Mouse (Mus musculus): ENCODE data around the gene Myo9b. TPM values are rescaled to one million over a fixed set of nuclear protein-coding genes. Genes with fewer than 3 reads are reported as not detected.

Myo9b gene
- polyA plus RNA-seq, 1 experiment from 2014 or later: 11.6 TPM

DNA sequence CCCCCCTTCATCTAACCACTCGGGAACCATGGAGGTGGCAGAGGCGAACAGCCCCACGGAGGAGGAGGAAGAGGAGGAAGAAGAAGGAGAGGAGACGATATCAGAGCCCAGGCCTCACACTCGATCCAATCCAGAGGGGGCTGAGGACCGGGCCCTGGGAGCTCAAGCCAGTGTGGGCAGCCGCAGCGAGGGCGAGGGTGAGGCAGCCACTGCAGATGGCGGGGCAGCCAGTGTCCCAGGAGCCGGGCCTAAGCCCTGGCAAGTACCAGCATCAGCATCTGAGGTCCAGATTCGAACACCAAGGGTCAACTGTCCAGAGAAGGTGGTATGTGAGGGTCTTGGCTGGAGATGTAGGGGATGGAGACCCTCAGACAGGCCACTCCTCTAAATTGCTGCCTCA lies 125.2 kb downstream of the Myo9b start:
- ATAC-seq: no peak
- H3K9ac ChIP-seq (ENCODE audit: low read depth, low read length): peak overlapping the region; percentile 73

DNA sequence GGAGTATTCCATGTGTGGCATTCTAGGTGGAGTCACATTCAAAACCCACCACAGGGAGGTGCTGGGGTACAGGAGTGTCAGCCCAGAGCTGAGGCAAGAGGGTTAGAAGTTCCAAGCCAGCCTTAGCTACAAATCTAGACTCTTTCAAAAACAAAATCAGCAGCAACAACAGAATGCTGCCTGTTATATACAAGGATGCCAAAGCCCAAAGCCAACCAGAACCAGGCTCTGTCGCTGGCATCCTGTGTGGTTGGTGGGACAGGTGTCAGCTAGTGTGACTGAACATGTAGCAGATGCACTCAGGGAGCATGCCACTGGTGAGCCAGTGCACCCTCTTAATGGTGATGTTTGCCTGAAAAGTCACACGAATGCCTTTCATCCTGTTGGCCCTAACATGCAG lies 128.3 kb downstream of the Myo9b start:
- H3K4me2 ChIP-seq (ENCODE audit: low read depth, low read length): no peak overlapping the region
- no peak overlapping the region for H3K27ac ChIP-seq (ENCODE audit: low read length)
- ATAC-seq: no peak
- peaks cover 10% of the 10 kb centered on the region for H3K36me3 ChIP-seq (ENCODE audit: control insufficient read depth, insufficient read depth, low read length)
- H3K4me3 ChIP-seq (ENCODE audit: low read length): no peak overlapping the region
- peaks cover 18% of the 10 kb centered on the region for H3K4me1 ChIP-seq (ENCODE audit: control insufficient read depth, insufficient read depth, low read length)
- no peaks in the 10 kb centered on the region for H3K27me3 ChIP-seq (replicated peaks; ENCODE audit: control insufficient read depth, insufficient read depth, low read length)
- H3K9me3 ChIP-seq (ENCODE audit: control insufficient read depth, low read length): no peaks in the 10 kb centered on the region
- 95% methylated on average over 2 of the region's 2 CpGs for WGBS
- H3K9ac ChIP-seq (ENCODE audit: low read depth, low read length): no peak overlapping the region

More for the DNA sequence above, 125.2 kb downstream of the Myo9b start:
- Histone ChIP-seq H3K27me3 (replicated peaks; ENCODE audit: control insufficient read depth, insufficient read depth, low read length) (no peaks in the 10 kb centered on the region), H3K4me2 (ENCODE audit: low read depth, low read length) (peak overlapping the region; percentile 65), H3K4me3 (ENCODE audit: low read length) (peak overlapping the region; percentile 65), H3K27ac (ENCODE audit: low read length) (no peak overlapping the region), H3K4me1 (ENCODE audit: control insufficient read depth, insufficient read depth, low read length) (peaks cover 7% of the 10 kb centered on the region), H3K36me3 (ENCODE audit: control insufficient read depth, insufficient read depth, low read length) (peaks cover 10% of the 10 kb centered on the region), H3K9me3 (ENCODE audit: control insufficient read depth, low read length) (no peaks in the 10 kb centered on the region)
- WGBS: 81% methylated on average over 12 of the region's 12 CpGs

DNA sequence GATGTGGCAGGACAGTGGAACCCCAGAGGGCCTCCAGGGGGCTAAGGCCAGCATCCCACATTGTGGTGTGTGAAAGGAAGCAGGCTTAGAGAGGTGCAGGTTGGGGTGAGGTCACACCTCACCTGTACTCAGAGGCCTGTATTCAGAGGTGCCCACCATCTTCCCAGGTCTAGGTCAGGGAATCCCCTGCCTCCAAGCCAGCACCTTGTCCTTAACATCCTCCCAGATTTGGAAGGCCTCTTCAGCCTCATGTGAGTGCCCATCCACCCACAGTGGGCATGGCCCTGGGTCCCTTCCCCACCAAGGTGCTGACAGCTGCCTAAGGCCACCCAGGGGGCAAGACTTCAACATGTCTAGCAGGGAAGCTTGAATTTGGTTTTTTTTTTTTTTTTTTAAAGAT lies 128.9 kb downstream of the Myo9b start:
- no peaks in the 10 kb centered on the region for H3K27me3 ChIP-seq (replicated peaks; ENCODE audit: control insufficient read depth, insufficient read depth, low read length)
- no peak overlapping the region for H3K4me3 ChIP-seq (ENCODE audit: low read length)
- no peak for ATAC-seq
- H3K4me2 ChIP-seq (ENCODE audit: low read depth, low read length): no peak overlapping the region
- H3K4me1 ChIP-seq (ENCODE audit: control insufficient read depth, insufficient read depth, low read length): peaks cover 19% of the 10 kb centered on the region
- H3K9me3 ChIP-seq (ENCODE audit: control insufficient read depth, low read length): no peaks in the 10 kb centered on the region
- H3K9ac ChIP-seq (ENCODE audit: low read depth, low read length): no peak overlapping the region
- H3K36me3 ChIP-seq (ENCODE audit: control insufficient read depth, insufficient read depth, low read length): peaks cover 10% of the 10 kb centered on the region
- H3K27ac ChIP-seq (ENCODE audit: low read length): no peak overlapping the region

DNA sequence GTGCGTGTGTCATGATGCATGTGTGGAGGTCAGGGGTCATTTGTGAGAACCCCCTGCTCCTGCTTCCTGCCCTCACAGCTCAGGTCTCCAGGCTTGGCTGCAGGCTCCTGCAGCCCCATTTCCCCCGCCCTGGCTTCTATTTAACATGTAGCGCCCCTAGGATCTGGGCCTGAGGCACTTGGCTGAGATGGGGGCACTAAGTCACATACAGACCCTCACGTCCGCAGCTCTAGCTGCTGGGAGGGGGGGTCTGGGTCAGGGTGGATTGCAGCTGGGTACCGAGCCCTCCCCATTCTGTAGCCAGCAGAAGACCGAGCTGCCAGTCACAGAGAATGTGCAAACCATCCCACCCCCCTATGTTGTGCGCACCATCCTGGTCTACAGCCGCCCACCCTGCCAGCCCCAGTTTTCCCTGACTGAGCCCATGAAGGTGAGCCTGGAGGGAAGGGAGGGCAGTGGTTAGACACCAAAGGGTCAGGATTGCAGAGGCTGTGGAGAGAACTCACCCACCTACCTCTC lies 130.0 kb downstream of the Myo9b start:
- Histone ChIP-seq H3K9me3 (ENCODE audit: control insufficient read depth, low read length) (no peaks in the 10 kb centered on the region), H3K4me3 (ENCODE audit: low read length) (no peak overlapping the region), H3K4me1 (ENCODE audit: control insufficient read depth, insufficient read depth, low read length) (peaks cover 26% of the 10 kb centered on the region), H3K27me3 (replicated peaks; ENCODE audit: control insufficient read depth, insufficient read depth, low read length) (no peaks in the 10 kb centered on the region), H3K9ac (ENCODE audit: low read depth, low read length) (no peak overlapping the region), H3K4me2 (ENCODE audit: low read depth, low read length) (no peak overlapping the region), H3K27ac (ENCODE audit: low read length) (peak overlapping the region; percentile 12; the same call in 1 of the 2 replicates), H3K36me3 (ENCODE audit: control insufficient read depth, insufficient read depth, low read length) (peaks cover 10% of the 10 kb centered on the region)
- 84% methylated on average over 9 of the region's 9 CpGs for whole genome bisulfite sequencing
- no peak for ATAC-seq

DNA sequence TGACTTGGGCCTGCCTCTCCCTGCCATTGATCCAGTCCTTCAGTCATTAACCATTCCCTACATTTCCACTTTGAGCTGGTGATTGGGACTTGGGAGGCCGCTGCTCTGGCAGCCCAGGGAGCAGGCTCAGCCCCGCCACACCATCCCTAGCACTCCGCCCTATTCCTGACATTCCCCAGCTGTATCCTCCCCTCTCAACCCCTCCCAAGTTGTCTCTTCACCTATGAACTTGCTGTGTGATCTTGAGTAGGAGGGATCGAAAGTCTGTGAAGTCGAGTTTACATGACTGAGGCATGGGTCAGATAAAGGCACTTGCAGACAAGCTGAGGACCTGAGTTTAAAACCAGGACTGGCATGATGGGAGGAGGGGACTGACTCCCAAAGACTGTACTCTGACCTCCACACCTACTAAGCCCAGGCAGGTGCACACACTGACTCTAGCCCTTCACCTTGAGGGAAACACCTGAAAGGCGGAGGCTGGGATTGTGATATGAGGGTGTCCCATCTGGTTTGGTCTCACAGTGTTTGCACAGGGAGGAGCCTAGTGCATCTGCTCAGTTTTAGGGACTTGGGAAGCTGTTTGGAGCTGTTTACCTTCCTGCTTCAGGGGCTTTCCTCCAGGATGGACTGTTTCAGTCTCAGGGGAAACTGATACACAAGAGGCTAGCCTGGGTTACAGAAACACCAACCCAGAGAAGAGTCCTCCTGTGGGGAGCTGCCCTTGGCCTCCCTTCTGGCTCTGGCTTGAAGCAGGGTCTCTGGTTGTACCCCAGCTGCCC lies 130.8 kb downstream of the Myo9b start:
- Histone ChIP-seq H3K9ac (ENCODE audit: low read depth, low read length) (no peak overlapping the region), H3K4me2 (ENCODE audit: low read depth, low read length) (no peak overlapping the region), H3K4me3 (ENCODE audit: low read length) (no peak overlapping the region), H3K27ac (ENCODE audit: low read length) (peak overlapping the region; percentile 66), H3K4me1 (ENCODE audit: control insufficient read depth, insufficient read depth, low read length) (peaks cover 25% of the 10 kb centered on the region), H3K27me3 (replicated peaks; ENCODE audit: control insufficient read depth, insufficient read depth, low read length) (no peaks in the 10 kb centered on the region), H3K9me3 (ENCODE audit: control insufficient read depth, low read length) (no peaks in the 10 kb centered on the region), H3K36me3 (ENCODE audit: control insufficient read depth, insufficient read depth, low read length) (peaks cover 9% of the 10 kb centered on the region)
- 51% methylated on average over 6 of the region's 6 CpGs for WGBS
- ATAC-seq: peak; percentile 66

DNA sequence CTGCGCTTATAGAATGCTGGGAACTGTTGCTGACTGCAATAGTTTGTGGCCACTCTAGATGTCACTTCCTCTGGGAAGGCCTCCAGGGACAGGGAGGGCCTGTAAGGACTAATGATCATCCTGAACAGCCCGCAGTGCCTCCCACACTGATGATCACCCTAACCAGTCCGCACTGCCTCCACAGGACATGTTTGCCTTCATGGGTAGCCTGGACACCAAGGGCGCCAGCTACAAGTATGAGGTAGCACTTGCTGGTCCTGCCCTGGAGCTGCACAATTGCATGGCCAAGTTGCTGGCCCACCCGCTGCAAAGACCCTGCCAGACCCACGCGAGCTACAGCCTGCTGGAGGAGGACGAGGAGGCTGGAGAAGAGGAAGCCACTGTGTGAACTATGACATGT lies 131.5 kb downstream of the Myo9b start:
- 87% methylated on average over 8 of the region's 8 CpGs for WGBS
- ATAC-seq: no peak
- Histone ChIP-seq H3K4me1 (ENCODE audit: control insufficient read depth, insufficient read depth, low read length) (peaks cover 25% of the 10 kb centered on the region), H3K27me3 (replicated peaks; ENCODE audit: control insufficient read depth, insufficient read depth, low read length) (no peaks in the 10 kb centered on the region), H3K9me3 (ENCODE audit: control insufficient read depth, low read length) (no peaks in the 10 kb centered on the region), H3K4me2 (ENCODE audit: low read depth, low read length) (no peak overlapping the region), H3K27ac (ENCODE audit: low read length) (peak overlapping the region; percentile 66), H3K36me3 (ENCODE audit: control insufficient read depth, insufficient read depth, low read length) (peaks cover 7% of the 10 kb centered on the region), H3K4me3 (ENCODE audit: low read length) (no peak overlapping the region), H3K9ac (ENCODE audit: low read depth, low read length) (no peak overlapping the region)

DNA sequence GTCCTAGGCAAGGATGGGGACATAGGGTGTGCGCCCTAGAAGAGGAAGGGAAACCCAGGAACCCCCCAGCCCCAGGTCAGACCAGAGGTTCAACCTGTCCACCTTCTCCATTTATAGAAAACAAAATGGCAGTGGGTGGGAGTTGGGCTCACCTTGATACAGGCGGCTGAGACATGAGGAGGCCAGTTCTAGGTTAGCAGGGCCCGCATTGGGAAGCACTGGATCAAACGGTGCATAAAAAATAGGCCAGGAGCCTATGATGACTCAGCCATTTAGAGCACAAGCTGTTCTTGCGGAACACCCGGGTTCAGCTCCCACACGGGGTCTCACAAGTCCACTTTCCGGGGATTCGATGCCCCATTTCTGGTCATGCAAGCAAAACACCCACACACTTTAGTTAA lies 132.4 kb downstream of the Myo9b start:
- H3K4me1 ChIP-seq (ENCODE audit: control insufficient read depth, insufficient read depth, low read length): peaks cover 25% of the 10 kb centered on the region
- 0 out of 2 replicates have a peak overlapping the region, but pooled peaks have one; percentile 83 for H3K9ac ChIP-seq (ENCODE audit: low read depth, low read length)
- ATAC-seq: no peak
- peak overlapping the region; percentile 86 for H3K4me3 ChIP-seq (ENCODE audit: low read length)
- no peaks in the 10 kb centered on the region for H3K9me3 ChIP-seq (ENCODE audit: control insufficient read depth, low read length)
- no peak overlapping the region for H3K27ac ChIP-seq (ENCODE audit: low read length)
- peak overlapping the region; percentile 95 for H3K4me2 ChIP-seq (ENCODE audit: low read depth, low read length)
- 86% methylated on average over 9 of the region's 9 CpGs for WGBS
- peaks cover 8% of the 10 kb centered on the region for H3K36me3 ChIP-seq (ENCODE audit: control insufficient read depth, insufficient read depth, low read length)
- H3K27me3 ChIP-seq (replicated peaks; ENCODE audit: control insufficient read depth, insufficient read depth, low read length): no peaks in the 10 kb centered on the region

DNA sequence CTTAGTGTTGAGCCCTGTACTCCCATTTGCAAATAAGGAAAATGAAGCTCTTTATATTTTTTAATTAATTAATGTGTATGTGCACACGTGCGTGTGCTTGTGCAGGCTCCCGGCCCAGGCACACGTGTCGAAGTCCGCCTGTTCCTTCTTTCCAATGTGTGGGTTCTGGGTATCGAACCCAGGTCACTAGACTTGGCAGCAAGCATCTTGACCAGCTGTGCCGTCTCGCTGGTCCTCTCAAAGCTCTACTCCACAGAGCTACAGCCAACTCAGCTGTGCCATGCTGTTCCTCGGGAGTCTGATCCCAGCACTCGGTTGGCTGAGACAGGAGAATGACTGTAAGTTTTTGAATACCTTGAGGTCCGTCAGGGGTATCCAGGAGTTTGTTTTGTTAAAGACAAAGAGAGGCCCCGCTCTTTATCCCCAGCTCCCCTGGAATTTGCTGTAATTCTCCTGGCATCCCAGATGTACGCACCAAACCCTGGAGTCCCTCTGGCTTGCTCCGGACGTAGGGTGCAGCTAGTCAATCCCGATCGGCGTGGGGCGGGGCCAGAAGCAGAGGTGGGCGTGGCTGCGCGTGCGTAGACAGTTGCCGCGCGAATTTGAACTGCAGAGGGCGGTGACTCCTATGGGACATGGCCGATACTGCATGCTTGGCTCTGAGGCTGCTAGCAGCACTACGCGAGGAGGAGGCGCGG lies 133.0 kb downstream of the Myo9b start, which contains the start of gene Ankle1:
Gene Ankle1, plus strand, starts transcription at position 610 of the 698 bp plus-strand sequence.
- H3K36me3 ChIP-seq (ENCODE audit: control insufficient read depth, insufficient read depth, low read length): peaks cover 8% of the 10 kb centered on the region
- peak within 1 kb of the TSS; percentile 86 for H3K4me3 ChIP-seq (ENCODE audit: low read length)
- H3K27me3 ChIP-seq (replicated peaks; ENCODE audit: control insufficient read depth, insufficient read depth, low read length): no peaks in the 10 kb centered on the region
- WGBS: 14% methylated on average over 33 of the region's 33 CpGs
- H3K9me3 ChIP-seq (ENCODE audit: control insufficient read depth, low read length): no peaks in the 10 kb centered on the region
- H3K4me2 ChIP-seq (ENCODE audit: low read depth, low read length): peak within 1 kb of the TSS; percentile 95
- peak within 1 kb of the TSS; percentile 83 for H3K9ac ChIP-seq (ENCODE audit: low read depth, low read length)
- H3K4me1 ChIP-seq (ENCODE audit: control insufficient read depth, insufficient read depth, low read length): peaks cover 25% of the 10 kb centered on the region
- ATAC-seq: peak; percentile 87
- peak within 1 kb of the TSS; percentile 70 for H3K27ac ChIP-seq (ENCODE audit: low read length)

All from intestine, embryonic 16.5 days (tissue).